Mouse (Mus musculus) forebrain, embryonic 15.5 days (tissue): Measurements from ENCODE around the gene Pcbp3. TPM values are rescaled to one million over a fixed set of nuclear protein-coding genes. Genes with fewer than 3 reads are reported as not detected.
A peak's percentile ranks its signal among the peaks of the same experiment; 100 is the strongest.

Experiments
- ATAC-seq: fragments of 200-750 bp; cut with Nextera tagmentation; replicated peaks from 2 replicates; pipeline ENCODE4 v1.8.0; 2017; ENCODE audit warnings: mild to moderate bottlenecking, moderate TSS enrichment, moderate library complexity
- H3K27ac ChIP-seq: fragments of 300-500 bp; sonication (generic); replicated peaks from 2 replicates; pipeline ENCODE4 v1.5.1; 2015; ENCODE audit warnings: mild to moderate bottlenecking, inconsistent platforms
- H3K27me3 ChIP-seq: fragments of 300-500 bp; sonication (generic); 2 replicates; pipeline ENCODE4 v1.6.1; 2015; ENCODE audit warnings: inconsistent platforms
- H3K36me3 ChIP-seq: fragments of 300-500 bp; sonication (generic); 2 replicates; pipeline ENCODE4 v1.6.1; 2015; ENCODE audit warnings: mild to moderate bottlenecking, inconsistent platforms
- H3K4me1 ChIP-seq: fragments of 300-500 bp; sonication (generic); 2 replicates; pipeline ENCODE4 v1.6.1; 2015; ENCODE audit warnings: inconsistent platforms
- H3K4me2 ChIP-seq: fragments of 300-500 bp; sonication (generic); replicated peaks from 2 replicates; pipeline ENCODE4 v1.6.1; 2015; ENCODE audit warnings: mild to moderate bottlenecking, inconsistent platforms
- H3K4me3 ChIP-seq: fragments of 300-500 bp; sonication (generic); 2 replicates; pipeline ENCODE4 v1.5.1; 2015; ENCODE audit warnings: mild to moderate bottlenecking, inconsistent platforms
- H3K9ac ChIP-seq: fragments of 300-500 bp; sonication (generic); replicated peaks from 2 replicates; pipeline ENCODE4 v1.6.1; 2015; ENCODE audit warnings: mild to moderate bottlenecking, inconsistent platforms
- H3K9me3 ChIP-seq: fragments of 300-500 bp; sonication (generic); 2 replicates; pipeline ENCODE4 v1.6.1; 2016; ENCODE audit warnings: inconsistent platforms
- WGBS: fragments of 180-500 bp; shearing (Covaris S2); methylation state at CpG from one replicate; pipeline ENCODE4 v1.1.7; 2015; ENCODE audit warnings: mixed read lengths; 5-methylcytosine and 5-hydroxymethylcytosine counted together
- polyA plus RNA-seq: library from polyadenylated mRNA; unstranded; fragments of >200 nt; fragmentation: Nextera tagmentation; extraction: Ambion mirVana; gene quantifications from 2 replicates; pipeline ENCODE4 v1.2.1, GENCODE M21; 2015

Gene Pcbp3
- polyA plus RNA-seq, 1 experiment from 2014 or later, result 56.3 TPM

DNA sequence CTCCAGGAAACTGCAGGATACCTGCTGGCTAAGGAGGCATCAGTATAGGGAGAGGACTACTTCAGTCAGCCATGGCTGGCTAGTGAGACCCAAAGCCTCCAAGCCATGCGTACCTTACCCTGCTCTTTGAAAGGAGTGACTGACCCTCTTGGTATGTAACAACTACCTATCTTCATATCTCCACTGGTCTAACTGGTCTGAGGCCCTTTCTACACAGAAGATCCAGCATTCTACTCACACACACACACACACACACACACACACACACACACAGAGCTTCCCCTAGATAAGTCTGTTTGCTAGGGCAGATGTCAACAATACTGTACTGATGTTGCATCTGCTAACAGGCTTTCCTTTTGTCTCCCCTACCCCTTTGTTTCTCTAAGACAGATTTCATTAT, 87.3 kb downstream of the Pcbp3 start:
- 81% methylated on average over 1 of the region's 1 CpGs for WGBS
- Histone ChIP-seq H3K27me3 (no peaks in the 10 kb centered on the region), H3K4me2 (no peak overlapping the region), H3K9me3 (no peaks in the 10 kb centered on the region), H3K27ac (no peak overlapping the region), H3K4me1 (no peaks in the 10 kb centered on the region), H3K4me3 (no peak overlapping the region), H3K9ac (no peak overlapping the region), H3K36me3 (no peaks in the 10 kb centered on the region)
- ATAC-seq, result no peak

DNA sequence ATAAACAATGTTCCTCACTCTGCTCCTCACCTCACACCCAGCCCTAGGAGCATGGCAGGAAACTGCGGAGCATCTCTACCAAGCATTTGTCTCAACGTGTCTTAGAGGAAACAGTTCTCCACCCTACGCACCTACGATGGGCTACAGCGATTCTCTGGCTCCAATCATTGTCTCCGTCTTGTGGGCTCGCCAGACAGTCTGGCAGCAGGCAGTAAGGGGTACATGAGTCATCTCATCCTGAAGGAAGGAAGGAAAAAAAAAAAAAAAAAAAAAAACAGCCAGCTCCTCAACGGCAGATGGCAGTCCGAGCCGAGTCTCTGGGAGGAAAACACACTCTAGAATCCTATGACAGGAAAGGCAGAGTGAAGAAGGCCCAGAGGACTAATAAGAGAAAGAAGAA, 87.7 kb downstream of the Pcbp3 start:
- no peak overlapping the region for H3K9ac ChIP-seq
- H3K4me3 ChIP-seq, result no peak overlapping the region
- no peak for ATAC-seq
- no peak overlapping the region for H3K4me2 ChIP-seq
- no peak overlapping the region for H3K27ac ChIP-seq
- H3K27me3 ChIP-seq, result no peaks in the 10 kb centered on the region
- H3K4me1 ChIP-seq, result no peaks in the 10 kb centered on the region
- H3K36me3 ChIP-seq, result no peaks in the 10 kb centered on the region
- WGBS, result 77% methylated on average over 10 of the region's 10 CpGs
- no peaks in the 10 kb centered on the region for H3K9me3 ChIP-seq

DNA sequence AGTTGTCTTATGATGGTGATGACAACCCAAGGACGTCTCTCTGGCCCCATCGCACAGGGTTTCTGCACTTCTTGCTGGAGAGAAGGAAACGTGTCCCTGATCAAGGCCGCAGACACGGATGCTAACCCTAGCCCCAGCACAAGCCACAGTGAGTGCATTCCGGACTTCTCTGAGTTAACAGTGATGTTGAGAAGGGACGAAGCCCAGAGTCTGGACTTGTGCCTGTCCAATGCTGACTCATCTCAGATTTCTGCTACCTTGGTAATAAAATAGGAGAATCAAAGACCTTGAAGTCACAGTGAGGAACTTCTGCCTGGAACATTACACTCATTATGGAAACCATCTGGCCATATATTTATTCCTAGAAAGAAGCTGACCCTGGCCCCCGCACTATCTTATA, 89.0 kb downstream of the Pcbp3 start:
- no peak overlapping the region for H3K9ac ChIP-seq
- no peaks in the 10 kb centered on the region for H3K9me3 ChIP-seq
- no peaks in the 10 kb centered on the region for H3K4me1 ChIP-seq
- no peaks in the 10 kb centered on the region for H3K27me3 ChIP-seq
- H3K4me2 ChIP-seq, result no peak overlapping the region
- ATAC-seq, result no peak
- no peaks in the 10 kb centered on the region for H3K36me3 ChIP-seq
- 93% methylated on average over 8 of the region's 8 CpGs for WGBS
- no peak overlapping the region for H3K27ac ChIP-seq
- H3K4me3 ChIP-seq, result no peak overlapping the region

DNA sequence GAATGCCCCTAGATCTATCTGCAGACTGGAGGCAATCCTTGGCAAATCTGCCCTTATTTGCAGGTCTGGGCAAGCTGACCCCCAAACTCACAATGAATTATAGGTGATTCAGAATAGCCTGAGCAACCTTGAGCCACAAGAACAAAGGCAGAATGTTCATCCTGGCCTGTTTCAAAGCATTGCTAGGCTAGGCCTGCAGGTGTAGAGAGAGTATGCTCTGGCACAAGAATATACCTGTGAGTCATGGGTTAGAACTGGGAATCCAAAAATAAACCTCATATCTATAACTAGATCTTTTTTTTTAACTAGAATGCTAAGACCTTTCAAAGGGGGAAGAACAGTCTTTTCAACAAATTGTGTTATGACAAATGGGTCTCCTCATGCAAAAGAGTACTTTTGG, 95.8 kb downstream of the Pcbp3 start:
- Histone ChIP-seq H3K36me3 (no peaks in the 10 kb centered on the region), H3K4me1 (no peaks in the 10 kb centered on the region), H3K9me3 (no peaks in the 10 kb centered on the region), H3K27ac (no peak overlapping the region), H3K4me2 (no peak overlapping the region), H3K9ac (no peak overlapping the region), H3K4me3 (no peak overlapping the region), H3K27me3 (no peaks in the 10 kb centered on the region)
- ATAC-seq, result no peak

DNA sequence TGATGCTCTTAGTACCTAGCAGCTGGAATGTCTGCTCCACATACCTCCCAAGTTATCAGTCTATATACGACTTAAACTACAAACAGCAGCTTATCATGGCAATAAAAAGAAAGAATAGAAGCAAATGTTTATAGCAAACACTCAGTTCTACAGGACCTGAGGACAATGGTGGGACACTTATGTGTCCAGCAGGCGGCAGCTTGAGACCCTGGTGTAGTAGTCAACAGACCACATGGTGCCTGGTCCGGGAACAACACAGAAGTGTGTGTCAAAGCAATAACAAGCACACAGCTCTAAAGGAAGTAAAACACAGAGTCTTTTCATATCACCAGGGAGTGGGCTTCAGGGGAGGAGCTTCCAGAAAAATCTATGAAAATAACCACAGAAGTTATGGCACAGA, 100.7 kb downstream of the Pcbp3 start:
- Histone ChIP-seq H3K4me2 (no peak overlapping the region), H3K9me3 (no peaks in the 10 kb centered on the region), H3K27me3 (no peaks in the 10 kb centered on the region), H3K4me3 (no peak overlapping the region), H3K9ac (no peak overlapping the region), H3K4me1 (peaks cover 16% of the 10 kb centered on the region), H3K36me3 (no peaks in the 10 kb centered on the region), H3K27ac (no peak overlapping the region)
- WGBS, result 68% methylated on average over 3 of the region's 3 CpGs
- ATAC-seq, result no peak

DNA sequence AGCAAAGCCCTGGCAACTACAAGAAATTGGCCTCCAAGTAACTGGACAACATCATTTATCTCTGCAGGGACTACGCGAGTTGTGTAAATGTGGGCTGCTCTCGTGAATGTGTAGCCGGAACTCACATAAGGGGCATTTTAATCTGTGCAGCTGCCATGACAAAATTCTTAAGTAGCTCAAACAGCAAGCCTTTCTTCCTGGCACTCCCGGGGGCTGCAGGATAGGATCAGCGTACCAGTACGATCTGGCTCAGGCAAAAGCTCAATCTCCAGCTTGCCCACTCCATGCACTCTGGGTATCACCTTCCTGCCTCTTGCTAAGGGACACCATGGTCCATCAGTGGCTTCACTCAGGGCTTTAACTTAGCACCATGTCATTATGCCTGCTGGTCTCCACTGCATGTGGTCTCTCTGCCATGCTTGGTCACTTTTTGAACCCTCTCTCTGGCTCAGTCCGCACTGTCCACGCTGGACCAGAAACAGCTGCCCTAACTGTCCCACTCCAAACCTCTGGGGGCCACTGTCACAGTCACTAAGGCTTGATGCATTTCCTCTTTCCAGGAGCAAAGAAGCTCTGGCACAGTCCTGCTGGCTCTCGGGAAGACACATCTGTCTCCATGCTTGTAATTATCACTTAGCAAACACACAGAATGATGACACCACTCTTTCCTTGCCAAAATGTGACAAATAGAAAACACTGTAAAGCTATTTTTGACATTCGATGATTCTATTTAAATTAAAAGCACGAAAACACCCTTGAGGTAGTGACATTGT, 102.1 kb downstream of the Pcbp3 start:
- Histone ChIP-seq H3K27me3 (no peaks in the 10 kb centered on the region), H3K4me2 (no peak overlapping the region)

DNA sequence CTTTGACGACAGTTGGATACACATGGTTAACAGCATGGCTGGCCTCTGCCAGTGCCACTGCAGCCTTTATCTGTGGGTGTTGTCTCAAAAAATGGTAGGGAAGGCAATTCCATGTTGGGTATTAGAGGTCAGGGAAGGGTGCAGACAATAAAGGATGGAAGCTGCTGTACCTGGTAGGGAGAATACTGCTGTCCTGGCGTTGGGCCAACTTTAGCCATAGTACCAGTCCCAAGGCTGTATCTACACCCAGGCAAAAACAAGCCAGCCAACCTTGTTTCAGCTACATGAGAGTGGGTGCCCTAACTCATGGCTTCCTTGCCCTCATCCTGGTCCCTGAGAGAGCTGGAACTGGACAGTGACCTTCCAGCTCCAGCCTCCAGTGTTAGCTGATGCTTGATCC, 103.8 kb downstream of the Pcbp3 start:
- no peak overlapping the region for H3K27ac ChIP-seq
- 87% methylated on average over 2 of the region's 2 CpGs for WGBS
- peaks cover 16% of the 10 kb centered on the region for H3K4me1 ChIP-seq
- H3K27me3 ChIP-seq, result no peaks in the 10 kb centered on the region
- no peaks in the 10 kb centered on the region for H3K36me3 ChIP-seq
- H3K9me3 ChIP-seq, result no peaks in the 10 kb centered on the region
- no peak overlapping the region for H3K4me2 ChIP-seq
- ATAC-seq, result no peak
- H3K4me3 ChIP-seq, result no peak overlapping the region
- H3K9ac ChIP-seq, result no peak overlapping the region

More for the DNA sequence above, 102.1 kb downstream of the Pcbp3 start:
- no peaks in the 10 kb centered on the region for H3K9me3 ChIP-seq
- H3K9ac ChIP-seq, result no peak overlapping the region
- no peak overlapping the region for H3K4me3 ChIP-seq
- H3K36me3 ChIP-seq, result no peaks in the 10 kb centered on the region
- 50% methylated on average over 12 of the region's 12 CpGs for WGBS
- ATAC-seq, result peak; percentile 51
- H3K4me1 ChIP-seq, result peaks cover 16% of the 10 kb centered on the region
- peak overlapping the region; percentile 29 for H3K27ac ChIP-seq

DNA sequence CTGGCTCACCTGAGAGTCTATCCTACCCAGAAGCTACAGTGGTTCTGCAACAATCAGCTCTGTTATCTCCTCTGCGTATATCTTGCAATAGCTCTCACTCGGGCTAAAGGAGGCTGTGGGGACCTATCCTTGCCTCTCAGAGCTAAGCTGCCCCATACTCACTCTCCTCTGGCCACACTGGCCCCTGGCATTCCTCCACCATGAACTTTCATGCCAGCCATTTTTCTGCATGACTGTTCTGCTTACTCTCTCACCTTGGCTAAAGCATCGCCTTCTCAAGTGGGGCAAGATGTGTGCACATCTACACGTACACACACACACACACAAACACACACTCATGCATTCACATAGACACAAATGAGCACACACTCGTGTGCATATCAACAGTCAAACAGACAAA, 115.2 kb downstream of the Pcbp3 start:
- Histone ChIP-seq H3K27me3 (no peaks in the 10 kb centered on the region), H3K4me2 (no peak overlapping the region), H3K9ac (no peak overlapping the region), H3K9me3 (no peaks in the 10 kb centered on the region), H3K4me1 (peaks cover 9% of the 10 kb centered on the region), H3K36me3 (no peaks in the 10 kb centered on the region), H3K4me3 (no peak overlapping the region), H3K27ac (no peak overlapping the region)
- ATAC-seq, result no peak
- 96% methylated on average over 5 of the region's 5 CpGs for WGBS

DNA sequence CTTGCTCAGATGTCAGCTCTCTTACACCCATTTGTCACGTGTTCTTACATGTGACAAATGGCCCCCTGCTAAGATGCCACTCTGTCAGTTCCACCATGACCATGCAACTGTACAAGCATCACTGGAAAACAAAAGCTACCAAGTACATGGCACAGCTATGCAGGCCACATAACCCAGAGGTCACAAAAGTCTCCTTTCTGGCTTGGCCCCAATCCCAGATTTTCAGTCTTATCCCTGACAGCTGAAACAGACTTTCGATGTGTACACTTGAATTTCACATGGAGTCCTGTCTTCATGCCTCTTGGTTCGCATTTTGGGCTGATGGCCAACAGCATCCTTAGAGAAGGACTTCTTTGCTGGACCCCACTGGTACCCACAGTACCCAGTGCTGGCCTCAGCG, 116.8 kb downstream of the Pcbp3 start:
- 77% methylated on average over 4 of the region's 4 CpGs for WGBS

DNA sequence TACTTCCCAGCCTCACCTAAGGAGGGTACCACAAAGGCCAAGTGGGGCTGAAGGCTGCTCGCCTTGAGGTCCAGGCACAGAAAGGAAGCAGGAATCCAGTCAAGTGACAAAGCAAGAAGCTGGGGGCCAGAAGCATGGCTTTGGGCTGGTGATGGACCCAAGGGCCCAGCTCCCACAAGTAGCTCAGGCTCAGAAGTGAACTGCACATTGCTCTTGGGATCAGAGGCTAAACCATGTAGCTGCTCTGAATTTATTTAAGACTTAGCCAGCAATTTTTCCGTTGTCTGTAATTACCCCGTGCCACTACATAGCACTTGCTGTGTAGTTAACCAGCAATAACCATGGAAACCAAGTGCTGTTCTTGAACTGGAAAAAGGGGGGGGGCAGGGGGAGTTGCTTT, 117.3 kb downstream of the Pcbp3 start:
- Histone ChIP-seq H3K9ac (no peak overlapping the region), H3K4me2 (no peak overlapping the region), H3K4me3 (no peak overlapping the region), H3K36me3 (no peaks in the 10 kb centered on the region), H3K27me3 (no peaks in the 10 kb centered on the region), H3K4me1 (peaks cover 9% of the 10 kb centered on the region), H3K27ac (no peak overlapping the region), H3K9me3 (no peaks in the 10 kb centered on the region)
- 57% methylated on average over 3 of the region's 3 CpGs for WGBS
- ATAC-seq, result no peak

More for the DNA sequence above, 116.8 kb downstream of the Pcbp3 start:
- Histone ChIP-seq H3K9me3 (no peaks in the 10 kb centered on the region), H3K9ac (no peak overlapping the region), H3K4me2 (no peak overlapping the region), H3K27ac (no peak overlapping the region), H3K4me1 (peaks cover 9% of the 10 kb centered on the region), H3K4me3 (no peak overlapping the region), H3K36me3 (no peaks in the 10 kb centered on the region), H3K27me3 (no peaks in the 10 kb centered on the region)
- ATAC-seq, result no peak

DNA sequence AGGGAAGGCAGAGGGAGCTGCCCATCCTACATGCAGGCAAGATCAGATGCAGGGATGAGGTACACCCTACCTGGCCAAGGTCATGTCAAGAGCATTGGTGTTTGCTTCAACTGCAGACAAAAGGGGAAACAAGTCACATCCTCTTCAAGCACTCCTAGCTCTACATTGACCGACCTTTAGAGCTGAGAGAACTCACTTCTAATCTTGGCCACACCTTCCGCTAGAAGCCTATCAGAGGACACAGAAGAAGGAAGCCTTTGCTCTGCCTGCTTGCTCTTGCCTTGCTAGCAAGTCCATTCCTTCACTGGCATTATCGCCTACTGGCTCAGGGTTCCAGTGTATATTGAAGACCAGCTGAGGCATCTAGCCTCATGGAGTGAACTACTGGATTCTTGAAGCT, 119.6 kb downstream of the Pcbp3 start:
- Histone ChIP-seq H3K9ac (no peak overlapping the region), H3K27me3 (no peaks in the 10 kb centered on the region), H3K4me2 (no peak overlapping the region), H3K4me3 (no peak overlapping the region), H3K4me1 (peaks cover 9% of the 10 kb centered on the region), H3K9me3 (no peaks in the 10 kb centered on the region), H3K36me3 (no peaks in the 10 kb centered on the region), H3K27ac (no peak overlapping the region)
- 97% methylated on average over 3 of the region's 3 CpGs for WGBS
- no peak for ATAC-seq

DNA sequence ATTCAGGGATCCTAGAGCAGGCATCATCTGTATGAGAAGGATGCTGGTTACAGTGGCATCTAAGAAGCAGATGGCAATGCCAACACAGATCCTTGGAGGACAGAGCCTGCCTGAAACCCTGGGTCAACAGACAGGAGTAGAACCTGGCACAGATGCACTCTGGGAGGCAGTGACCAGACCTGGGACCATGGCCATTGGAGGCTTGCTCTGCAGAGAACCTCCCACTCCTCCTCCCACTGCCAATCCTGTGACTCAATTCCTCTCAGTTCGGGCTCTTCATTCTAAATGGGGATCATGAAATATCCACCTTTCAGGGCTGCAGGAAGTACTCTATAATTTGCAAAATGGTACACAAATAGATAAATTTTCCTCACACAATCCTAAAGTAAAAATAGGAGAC, 120.5 kb downstream of the Pcbp3 start:
- peaks cover 9% of the 10 kb centered on the region for H3K4me1 ChIP-seq
- H3K27me3 ChIP-seq, result no peaks in the 10 kb centered on the region
- H3K4me2 ChIP-seq, result no peak overlapping the region
- no peaks in the 10 kb centered on the region for H3K36me3 ChIP-seq
- no peak for ATAC-seq
- H3K4me3 ChIP-seq, result no peak overlapping the region
- H3K9ac ChIP-seq, result no peak overlapping the region
- WGBS, result 79% methylated on average over 1 of the region's 1 CpGs
- H3K27ac ChIP-seq, result no peak overlapping the region
- H3K9me3 ChIP-seq, result no peaks in the 10 kb centered on the region

DNA sequence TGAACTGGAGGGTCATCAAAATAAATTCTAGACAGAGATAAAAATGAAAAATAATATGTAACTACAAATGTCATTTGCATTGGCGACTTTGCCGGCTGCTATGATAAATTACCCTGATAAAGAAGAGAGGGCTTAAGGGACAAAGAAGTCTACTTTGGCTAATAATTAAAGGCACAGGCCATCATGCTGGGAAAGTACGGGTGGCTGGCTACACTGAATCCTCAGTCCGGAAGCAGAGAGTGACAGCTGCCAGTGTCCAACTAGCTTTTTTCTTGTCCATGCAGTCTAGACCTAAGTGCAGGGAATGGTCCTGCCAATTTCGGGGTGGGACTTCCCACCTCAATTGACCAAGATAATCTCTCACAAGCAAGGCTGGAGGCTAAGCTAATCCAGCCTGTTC, 121.1 kb downstream of the Pcbp3 start:
- Histone ChIP-seq H3K9me3 (no peaks in the 10 kb centered on the region), H3K4me3 (no peak overlapping the region), H3K4me2 (no peak overlapping the region), H3K27ac (no peak overlapping the region), H3K27me3 (no peaks in the 10 kb centered on the region), H3K9ac (no peak overlapping the region), H3K36me3 (no peaks in the 10 kb centered on the region), H3K4me1 (peaks cover 11% of the 10 kb centered on the region)
- ATAC-seq, result no peak
- WGBS, result 58% methylated on average over 5 of the region's 5 CpGs
